ENCODE assay signal across 15 mouse cellular contexts in genomic region chr15:11173884-11174470, GRCm38 (mm10).
DNase-seq lines count a peak whose midpoint lies in the region; ATAC-seq and TF ChIP-seq lines count a peak whose summit lies in the region.
"Had no signal": no experiment of that assay in that cellular context is flagged by ENCODE, and none has a peak within 500 bp of the region (broad histone marks: within the 10 kb centered on the region; RNA-seq: fewer than 3 reads in every experiment).

No protein-coding gene starts in this region.

- no peak overlapping the region for H3K9ac ChIP-seq in midbrain, postnatal 0 days (replicated peaks; ENCODE audit: low read length, poor library complexity, severe bottlenecking)
- no peak overlapping the region for H3K9ac ChIP-seq in midbrain, embryonic 11.5 days (ENCODE audit: low read length)
- H3K9ac ChIP-seq in lung, embryonic 16.5 days (ENCODE audit: low read length): no peak overlapping the region
- H3K9ac ChIP-seq in forebrain, postnatal 0 days: no peak overlapping the region
- H3K9ac ChIP-seq: heart, embryonic 12.5 days; intestine, embryonic 15.5 days; liver, embryonic 15.5 days; midbrain, embryonic 12.5 days had no signal

- peak; percentile 8 for DNase-seq in gastrocnemius, postnatal 14 days
- no peak for DNase-seq in gastrocnemius, adult 8-10 months (ENCODE audit: low spot score in 2 of 2)
- peak; percentile 7 for DNase-seq in midbrain, postnatal 0 days (ENCODE audit: low spot score)
- DNase-seq in midbrain, embryonic 11.5 days (ENCODE audit: low spot score, missing footprints): no peak
- no peak for DNase-seq in forebrain, postnatal 0 days
- no peak for DNase-seq in heart, postnatal 36 days
- DNase-seq: adrenal gland, adult 8-10 months; cerebellum, adult 11 months; right cerebral cortex, postnatal 25 days had no signal

- H3K4me1 ChIP-seq in midbrain, postnatal 0 days (ENCODE audit: insufficient read depth, low read length): no peaks in the 10 kb centered on the region; the same call in 1 of the 2 replicates
- H3K4me1 ChIP-seq in midbrain, embryonic 11.5 days (ENCODE audit: control insufficient read depth, insufficient read depth, low read length): peaks cover 5% of the 10 kb centered on the region
- H3K4me1 ChIP-seq in lung, embryonic 16.5 days (replicated peaks; ENCODE audit: control insufficient read depth, insufficient read depth, low read length): no peaks in the 10 kb centered on the region
- H3K4me1 ChIP-seq in forebrain, postnatal 0 days (ENCODE audit: insufficient read depth): no peaks in the 10 kb centered on the region
- H3K4me1 ChIP-seq: heart, embryonic 12.5 days; intestine, embryonic 15.5 days; liver, embryonic 15.5 days had no signal

- no peak overlapping the region for H3K27ac ChIP-seq in midbrain, postnatal 0 days (ENCODE audit: low read depth, low read length)
- no peak overlapping the region for H3K27ac ChIP-seq in midbrain, embryonic 11.5 days (ENCODE audit: low read depth, low read length)
- no peak overlapping the region for H3K27ac ChIP-seq in lung, embryonic 16.5 days (ENCODE audit: low read length)
- H3K27ac ChIP-seq in forebrain, postnatal 0 days (ENCODE audit: low read depth, low read length): no peak overlapping the region
- H3K27ac ChIP-seq: intestine, embryonic 15.5 days; liver, embryonic 15.5 days; midbrain, embryonic 12.5 days had no signal

- no peak overlapping the region for H3K4me2 ChIP-seq in midbrain, postnatal 0 days (ENCODE audit: low read depth, low read length, poor library complexity, severe bottlenecking)
- no peak overlapping the region for H3K4me2 ChIP-seq in midbrain, embryonic 11.5 days
- H3K4me2 ChIP-seq in lung, embryonic 16.5 days (ENCODE audit: low read depth, low read length): no peak overlapping the region
- no peak overlapping the region for H3K4me2 ChIP-seq in forebrain, postnatal 0 days (ENCODE audit: low read depth)
- H3K4me2 ChIP-seq: heart, embryonic 12.5 days; intestine, embryonic 15.5 days; liver, embryonic 15.5 days; midbrain, embryonic 12.5 days had no signal

- no peak overlapping the region for H3K4me3 ChIP-seq in midbrain, postnatal 0 days (ENCODE audit: low read depth, low read length)
- no peak overlapping the region for H3K4me3 ChIP-seq in midbrain, embryonic 11.5 days (ENCODE audit: low read depth, low read length)
- H3K4me3 ChIP-seq in lung, embryonic 16.5 days (ENCODE audit: low read length): no peak overlapping the region
- H3K4me3 ChIP-seq in forebrain, postnatal 0 days (ENCODE audit: low read depth, low read length): no peak overlapping the region
- H3K4me3 ChIP-seq: heart, embryonic 12.5 days; intestine, embryonic 15.5 days; liver, embryonic 15.5 days; midbrain, embryonic 12.5 days had no signal

- intact Hi-C loops in gastrocnemius, postnatal 14 days (cut with DNase I; ENCODE audit: low total_unique reads): no loop called here
- intact Hi-C loops in heart, postnatal 36 days (cut with DNase I): no loop called here

- H3K9me3 ChIP-seq in midbrain, postnatal 0 days (ENCODE audit: low read length): no peaks in the 10 kb centered on the region
- H3K9me3 ChIP-seq in midbrain, embryonic 11.5 days (ENCODE audit: control insufficient read depth, low read length): no peaks in the 10 kb centered on the region
- no peaks in the 10 kb centered on the region for H3K9me3 ChIP-seq in lung, embryonic 16.5 days (ENCODE audit: control insufficient read depth, low read length)
- no peaks in the 10 kb centered on the region for H3K9me3 ChIP-seq in forebrain, postnatal 0 days (ENCODE audit: low read length)
- H3K9me3 ChIP-seq: G1E; intestine, embryonic 15.5 days; liver, embryonic 15.5 days; midbrain, embryonic 12.5 days had no signal

- no peaks in the 10 kb centered on the region for H3K36me3 ChIP-seq in midbrain, postnatal 0 days (ENCODE audit: insufficient read depth, low read length)
- no peaks in the 10 kb centered on the region for H3K36me3 ChIP-seq in midbrain, embryonic 11.5 days (ENCODE audit: control insufficient read depth, insufficient read depth, low read length)
- no peaks in the 10 kb centered on the region for H3K36me3 ChIP-seq in lung, embryonic 16.5 days (ENCODE audit: control insufficient read depth, insufficient read depth, low read length)
- H3K36me3 ChIP-seq in forebrain, postnatal 0 days (ENCODE audit: insufficient read depth): no peaks in the 10 kb centered on the region
- H3K36me3 ChIP-seq: G1E; heart, embryonic 12.5 days; intestine, embryonic 15.5 days; liver, embryonic 15.5 days; midbrain, embryonic 12.5 days had no signal

- 94% methylated on average over 7 of the region's 7 CpGs for WGBS in midbrain, postnatal 0 days
- WGBS in midbrain, embryonic 11.5 days: 93% methylated on average over 7 of the region's 7 CpGs
- WGBS in lung, embryonic 16.5 days: 64% methylated on average over 7 of the region's 7 CpGs
- WGBS in forebrain, postnatal 0 days: 97% methylated on average over 7 of the region's 7 CpGs

- ATAC-seq in midbrain, postnatal 0 days (ENCODE audit: low FRiP score): no peak
- ATAC-seq in midbrain, embryonic 11.5 days (ENCODE audit: low FRiP score): no peak
- peak; percentile 83 for ATAC-seq in lung, embryonic 16.5 days (ENCODE audit: low read depth)
- ATAC-seq in forebrain, postnatal 0 days: no peak
- ATAC-seq: intestine, embryonic 15.5 days had no signal

- TF ChIP-seq CTCF in midbrain, postnatal 0 days (IDR thresholded peaks at IDR 0.05): no peak
- no peak for TF ChIP-seq CTCF in forebrain, postnatal 0 days (IDR thresholded peaks at IDR 0.05; ENCODE audit: low read depth)

- no peaks in the 10 kb centered on the region for H3K27me3 ChIP-seq in midbrain, postnatal 0 days (ENCODE audit: insufficient read depth, low read length)
- H3K27me3 ChIP-seq in midbrain, embryonic 11.5 days (ENCODE audit: control insufficient read depth, insufficient read depth, low read length): no peaks in the 10 kb centered on the region
- no peaks in the 10 kb centered on the region for H3K27me3 ChIP-seq in lung, embryonic 16.5 days (ENCODE audit: control insufficient read depth, insufficient read depth, low read depth, low read length)
- H3K27me3 ChIP-seq in forebrain, postnatal 0 days (ENCODE audit: insufficient read depth, low read length): no peaks in the 10 kb centered on the region
- H3K27me3 ChIP-seq: heart, embryonic 12.5 days; intestine, embryonic 15.5 days; liver, embryonic 15.5 days; midbrain, embryonic 12.5 days had no signal

Comparison
In these comparisons a context has a peak if more than half of its experiments do, and no peak if none do; other contexts are left out.
1. DNase-seq: peak in gastrocnemius, postnatal 14 days (single experiment) and midbrain, postnatal 0 days (single experiment); none in gastrocnemius, adult 8-10 months (0 of 2), midbrain, embryonic 11.5 days (single experiment), forebrain, postnatal 0 days (single experiment) and heart, postnatal 36 days (0 of 2).